Comparison of ENCODE assay signal across 17 mouse cellular contexts in the genomic region with DNA sequence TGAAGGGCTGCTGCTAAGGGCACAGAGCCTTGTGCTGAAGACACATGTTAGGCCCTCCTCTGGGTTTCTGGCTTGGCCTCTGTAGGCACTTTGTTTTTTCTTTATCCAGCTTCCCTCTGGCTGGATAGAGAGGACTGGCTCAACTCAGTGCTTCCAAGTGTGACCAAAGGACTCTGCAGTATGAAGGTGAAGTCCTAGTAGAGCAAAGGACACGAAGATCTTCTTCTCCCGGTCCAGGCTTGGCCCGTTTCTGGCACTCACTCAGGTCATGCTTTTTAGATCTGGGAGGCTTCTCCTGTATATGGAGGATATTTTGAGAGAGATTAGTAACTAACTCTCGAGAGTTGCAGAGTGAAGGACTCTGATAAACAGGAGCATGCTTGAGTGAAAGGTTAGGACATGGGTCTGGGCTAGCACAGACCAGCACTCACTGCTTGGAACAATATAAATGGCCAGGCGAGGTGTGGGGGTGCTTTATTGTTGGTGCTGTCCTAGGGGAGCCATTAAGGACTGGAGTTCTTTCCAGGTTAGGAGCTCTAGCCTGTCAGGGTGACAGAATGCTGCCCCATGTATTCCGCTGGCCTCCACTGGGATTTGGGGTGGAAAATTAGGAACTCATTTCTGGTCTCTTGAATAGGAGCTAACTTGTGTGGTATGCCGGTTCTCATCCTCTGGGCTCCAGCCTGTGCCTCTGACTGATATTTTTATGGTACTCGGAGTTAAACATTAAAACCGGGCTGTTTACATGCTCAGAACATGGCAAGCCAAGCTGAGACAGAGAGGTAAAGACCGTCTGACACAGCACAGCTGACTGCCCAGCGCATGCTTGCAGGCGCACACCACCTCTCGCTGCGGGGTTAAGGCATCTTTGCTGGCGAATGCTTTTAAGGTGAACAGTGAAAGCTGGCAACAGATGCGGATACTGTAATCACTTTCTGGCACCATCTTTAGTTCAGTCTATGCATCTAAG. TPM values are rescaled to one million over a fixed set of nuclear protein-coding genes. Genes with fewer than 3 reads are reported as not detected.
DNase-seq lines count a peak whose midpoint lies in the region; ATAC-seq and TF ChIP-seq lines count a peak whose summit lies in the region.
"Had no signal": no experiment of that assay in that cellular context is flagged by ENCODE, and none has a peak within 500 bp of the region (broad histone marks: within the 10 kb centered on the region; RNA-seq: fewer than 3 reads in every experiment).

No protein-coding gene starts in this region.

- WGBS in intestine, embryonic 14.5 days: 54% methylated on average over 16 of the region's 16 CpGs
- WGBS in kidney, embryonic 16.5 days: 57% methylated on average over 16 of the region's 16 CpGs

- CTCF ChIA-PET in Patski (lab: Charles Lee): interaction anchor here (0.8 to 1.0 kb wide), 2 partner anchors 60 to 71 kb away, joined by 3 read pairs; no protein-coding TSS in a partner anchor

- peaks cover 10% of the 10 kb centered on the region for H3K4me1 ChIP-seq in intestine, embryonic 14.5 days (replicated peaks; ENCODE audit: control insufficient read depth, insufficient read depth, low read length)
- peaks cover 54% of the 10 kb centered on the region for H3K4me1 ChIP-seq in kidney, embryonic 16.5 days (ENCODE audit: insufficient read depth, low read length)
- H3K4me1 ChIP-seq: limb, embryonic 13.5 days had no signal

- no peak overlapping the region for H3K27ac ChIP-seq in intestine, embryonic 14.5 days (ENCODE audit: low read depth)
- 0 out of 2 replicates have a peak overlapping the region, but pooled peaks have one; percentile 19 for H3K27ac ChIP-seq in kidney, embryonic 16.5 days (ENCODE audit: low read length)
- H3K27ac ChIP-seq: embryonic facial prominence, embryonic 13.5 days; hindbrain, embryonic 12.5 days; limb, embryonic 13.5 days had no signal

- POLR2A ChIA-PET in Patski (lab: Charles Lee): no interaction called here

- H3K36me3 ChIP-seq in intestine, embryonic 14.5 days (ENCODE audit: control insufficient read depth, insufficient read depth, low read length): no peaks in the 10 kb centered on the region
- H3K36me3 ChIP-seq in kidney, embryonic 16.5 days (ENCODE audit: insufficient read depth, low read length): no peaks in the 10 kb centered on the region
- H3K36me3 ChIP-seq: embryonic facial prominence, embryonic 13.5 days; hindbrain, embryonic 12.5 days; limb, embryonic 13.5 days had no signal

- in situ Hi-C loops in Patski (cut with MboI; ENCODE audit: low pct_unique_long_range_greater_than_20kb): no loop called here

- H3K9ac ChIP-seq in intestine, embryonic 14.5 days (ENCODE audit: low read length): no peak overlapping the region
- H3K9ac ChIP-seq in kidney, embryonic 16.5 days (replicated peaks; ENCODE audit: low read length): no peak overlapping the region
- H3K9ac ChIP-seq: embryonic facial prominence, embryonic 13.5 days; hindbrain, embryonic 12.5 days; limb, embryonic 13.5 days had no signal

- peak; percentile 8 for ATAC-seq in Patski
- ATAC-seq in intestine, embryonic 14.5 days (replicated peaks; ENCODE audit: low FRiP score, low TSS enrichment, low read depth): 0 out of 2 replicates have a peak, but pooled peaks have one; percentile 28
- peak; percentile 29; the same call in 1 of the 2 replicates for ATAC-seq in kidney, embryonic 16.5 days (ENCODE audit: low FRiP score, low TSS enrichment)
- no peak for ATAC-seq in megakaryocyte, adult 5-6 weeks (ENCODE audit: poor library complexity, severe bottlenecking)

- H3K9me3 ChIP-seq in intestine, embryonic 14.5 days (ENCODE audit: control insufficient read depth, low read length): no peaks in the 10 kb centered on the region
- H3K9me3 ChIP-seq in kidney, embryonic 16.5 days (ENCODE audit: low read length): no peaks in the 10 kb centered on the region
- H3K9me3 ChIP-seq: embryonic facial prominence, embryonic 13.5 days; hindbrain, embryonic 12.5 days; limb, embryonic 13.5 days had no signal

- H3K27me3 ChIP-seq in Patski: no peaks in the 10 kb centered on the region
- no peaks in the 10 kb centered on the region for H3K27me3 ChIP-seq in intestine, embryonic 14.5 days (replicated peaks; ENCODE audit: control insufficient read depth, insufficient read depth, low read length)
- no peaks in the 10 kb centered on the region for H3K27me3 ChIP-seq in kidney, embryonic 16.5 days (ENCODE audit: insufficient read depth, low read length)
- H3K27me3 ChIP-seq: CH12.LX; embryonic facial prominence, embryonic 13.5 days; hindbrain, embryonic 12.5 days; limb, embryonic 13.5 days had no signal

- peak; percentile 29 for DNase-seq in adrenal gland, postnatal 14 days
- no peak for DNase-seq in adrenal gland, adult 18-20 months (ENCODE audit: low spot score in 2 of 2)
- no peak for DNase-seq in Patski (ENCODE audit: low read depth, low spot score)
- DNase-seq in intestine, embryonic 14.5 days (ENCODE audit: low spot score): no peak
- no peak for DNase-seq in thymus, postnatal 4 days
- no peak for DNase-seq in layer of hippocampus, adult 9-10 months (ENCODE audit: low spot score)
- DNase-seq: cerebellum, adult 18-20 months; gastrocnemius, postnatal 14 days; lung, postnatal 36 days; thymus, adult 2 months had no signal

- no peak overlapping the region for H3K4me3 ChIP-seq in intestine, embryonic 14.5 days (ENCODE audit: low read depth, low read length)
- H3K4me3 ChIP-seq in kidney, embryonic 16.5 days (ENCODE audit: low read length): no peak overlapping the region
- H3K4me3 ChIP-seq: embryonic facial prominence, embryonic 13.5 days; hindbrain, embryonic 12.5 days; limb, embryonic 13.5 days had no signal

- no peak for TF ChIP-seq CTCF in Patski (IDR thresholded peaks at IDR 0.05)

- no peak overlapping the region for H3K4me2 ChIP-seq in intestine, embryonic 14.5 days (ENCODE audit: low read length)
- no peak overlapping the region for H3K4me2 ChIP-seq in kidney, embryonic 16.5 days (replicated peaks; ENCODE audit: low read depth, low read length)
- H3K4me2 ChIP-seq: embryonic facial prominence, embryonic 13.5 days; hindbrain, embryonic 12.5 days; limb, embryonic 13.5 days; midbrain, embryonic 11.5 days had no signal

RNA-seq across cellular contexts. Expression of a gene that starts 31.2 kb away (rescaled TPM):
- 26.0 and 26.1 TPM in 2 replicates for total RNA-seq in adrenal gland, postnatal 14 days (2021)
- 10 to 100 TPM; 17.5 to 22.9 TPM for total RNA-seq in adrenal gland, adult 18-20 months (2021)
- 6.6 TPM for polyA plus RNA-seq in Patski (2021)
- polyA plus RNA-seq in intestine, embryonic 14.5 days (2014; fragmentation: Nextera tagmentation; extraction: Ambion mirVana): 7.5 and 7.7 TPM in 2 replicates
- polyA plus RNA-seq in kidney, embryonic 16.5 days (2015; fragmentation: Nextera tagmentation; extraction: Ambion mirVana): 5.5 and 5.9 TPM in 2 replicates
- 7.3 and 8.1 TPM in 2 replicates for total RNA-seq in megakaryocyte, adult 5-6 weeks (2015)
- total RNA-seq in megakaryocyte, adult 5-6 weeks (2017): 3.5 and 13.3 TPM in 2 replicates

RNA-seq across cellular contexts. Expression of a gene that starts 53.8 kb away (rescaled TPM):
- 16.4 and 17.2 TPM in 2 replicates for total RNA-seq in adrenal gland, postnatal 14 days (2021)
- 10 to 100 TPM; 15.3 to 16.9 TPM for total RNA-seq in adrenal gland, adult 18-20 months (2021)
- polyA plus RNA-seq in Patski (2021): 20.3 TPM
- polyA plus RNA-seq in intestine, embryonic 14.5 days (2014; fragmentation: Nextera tagmentation; extraction: Ambion mirVana): 7.5 and 9.4 TPM in 2 replicates
- polyA plus RNA-seq in kidney, embryonic 16.5 days (2015; fragmentation: Nextera tagmentation; extraction: Ambion mirVana): 21.0 and 22.3 TPM in 2 replicates
- total RNA-seq in megakaryocyte, adult 5-6 weeks (2015): 15.8 and 17.2 TPM in 2 replicates
- total RNA-seq in megakaryocyte, adult 5-6 weeks (2017): 19.5 and 24.9 TPM in 2 replicates
